Mouse (Mus musculus) G1E (cell line): ENCODE measurements around the gene Aup1. TPM values are rescaled to one million over a fixed set of nuclear protein-coding genes. Genes with fewer than 3 reads are reported as not detected.

Source experiments
- ATAC-seq: 2 replicates; pipeline ENCODE4 v1.8.0; 2016; ENCODE audit warnings: mild to moderate bottlenecking; ENCODE audit not compliant: insufficient number of reproducible peaks, poor library complexity, low FRiP score, severe bottlenecking; ENCODE audit errors: extremely low read depth
- DNase-seq: peaks from one replicate; pipeline ENCODE4 v3.0.0; 2012; ENCODE audit warnings: low spot score
- H3K27me3 ChIP-seq: 2 replicates; pipeline ENCODE4 v1.6.1; 2012; ENCODE audit warnings: mild to moderate bottlenecking, low read length, inconsistent platforms; ENCODE audit not compliant: insufficient read depth
- H3K36me3 ChIP-seq: replicated peaks from 2 replicates; pipeline ENCODE3; 2012; ENCODE audit warnings: mild to moderate bottlenecking, inconsistent platforms
- H3K4me1 ChIP-seq: 2 replicates; pipeline ENCODE4 v1.6.1; 2012; ENCODE audit warnings: low read depth, low read length, inconsistent platforms, mixed read lengths; ENCODE audit not compliant: insufficient read depth
- H3K4me3 ChIP-seq: 2 replicates; pipeline ENCODE4 v1.5.1; 2012; ENCODE audit warnings: low read depth, mild to moderate bottlenecking, inconsistent platforms, low read length, moderate library complexity, mixed read lengths
- H3K9me3 ChIP-seq: replicated peaks from 2 replicates; pipeline ENCODE4 v1.6.1; 2012; ENCODE audit warnings: inconsistent platforms
- CTCF ChIP-seq: IDR thresholded peaks from 2 replicates; pipeline ENCODE4 v1.5.1; 2012; ENCODE audit warnings: low read depth, low read length, inconsistent platforms, mixed read lengths
- GATA1 ChIP-seq: IDR thresholded peaks from 2 replicates; pipeline ENCODE4 v1.6.1; 2012; ENCODE audit warnings: borderline replicate concordance, low read length, inconsistent platforms, mixed read lengths
- GATA2 ChIP-seq: IDR thresholded peaks from 2 replicates; pipeline ENCODE4 v1.6.1; 2012; ENCODE audit warnings: low read depth, low read length, inconsistent platforms, borderline replicate concordance
- POLR2AphosphoS5 ChIP-seq: IDR thresholded peaks from 2 replicates; pipeline ENCODE4 v1.6.1; 2012; ENCODE audit warnings: low read depth, low read length, inconsistent platforms; ENCODE audit not compliant: insufficient replicate concordance
- TAL1 ChIP-seq: conservative IDR thresholded peaks from 2 replicates; pipeline ENCODE4 v1.6.1; 2012; ENCODE audit warnings: low read depth, low read length, inconsistent platforms, mixed read lengths
- polyA plus RNA-seq: library from polyadenylated mRNA; stranded (reverse); fragments of >175 nt; gene quantifications from 2 replicates; pipeline ENCODE4 v1.2.3, GENCODE M21; 2012
- total RNA-seq, 2 experiments: library from RNA; stranded (forward) in 1 of 2; stranded (reverse) in 1 of 2; fragments of 200-1000 nt in 1 of 2; fragments of >200 nt in 1 of 2; fragmentation: Nextera tagmentation in 1 of 2; gene quantifications; 2 replicates each; pipeline ENCODE4 v1.2.3; 2014 to 2017

Gene Aup1
- total and polyA plus RNA-seq, 3 experiments: 133 to 1,014 (median 454) TPM

DNA sequence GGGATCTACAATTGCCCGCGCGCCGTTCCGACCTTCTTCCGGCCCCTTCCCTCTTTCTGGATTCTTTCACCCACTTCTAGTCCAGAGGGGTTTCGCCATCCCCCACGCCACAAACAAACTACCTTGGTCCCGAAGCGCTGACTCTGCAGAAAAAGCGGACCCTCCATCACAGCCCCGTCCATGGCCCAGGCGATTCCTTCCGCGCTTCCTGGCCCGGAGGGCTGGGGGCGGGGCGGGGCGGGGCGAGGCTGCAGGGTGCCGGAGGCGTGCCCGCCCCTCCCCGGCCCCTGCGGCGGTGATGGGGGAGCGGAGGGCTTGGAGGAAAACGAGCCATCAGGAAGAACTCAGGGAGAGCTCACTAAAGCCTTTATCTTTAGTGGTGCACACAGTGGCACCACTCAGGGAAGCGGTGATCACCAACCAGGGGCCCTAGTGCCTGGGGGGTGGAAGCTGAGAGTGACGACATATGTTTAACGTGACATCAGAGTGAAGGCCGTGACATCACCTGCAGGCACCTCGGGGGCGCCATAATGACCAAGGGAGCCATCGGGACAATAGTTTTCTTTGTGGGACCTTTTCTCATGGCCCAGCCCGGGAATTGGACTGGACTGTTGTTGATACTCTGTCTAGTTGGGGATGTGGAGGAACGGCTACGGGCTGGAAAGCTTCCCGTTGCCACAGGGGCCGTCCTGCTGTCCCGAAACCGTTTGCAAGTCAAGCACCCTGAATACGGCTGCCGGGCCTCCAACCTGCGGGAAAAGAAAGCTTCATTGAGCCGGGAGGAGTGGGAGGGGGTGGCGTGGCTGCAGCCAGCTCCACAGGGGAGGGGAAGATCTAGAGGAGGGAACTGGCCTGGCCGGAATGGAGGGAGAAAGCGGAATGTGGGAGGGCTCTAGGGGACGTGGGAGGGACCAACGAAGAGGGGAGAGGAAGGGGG is 20.8 kb upstream of the Aup1 start, which contains the start of the genes Dok1 and Loxl3:
Dok1 (minus strand) TSS at position 223 of the 937 bp plus-strand sequence.
Loxl3 (plus strand) TSS at position 925 of the 937 bp plus-strand sequence.
- H3K9me3 ChIP-seq: no peaks in the 10 kb centered on the region
- H3K27me3 ChIP-seq: peaks cover 28% of the 10 kb centered on the region
- ATAC-seq: peak; percentile 64
- H3K4me3 ChIP-seq: peak within 1 kb of the TSS; percentile 81
- DNase-seq: peak; percentile 93
- peaks cover 36% of the 10 kb centered on the region for H3K36me3 ChIP-seq
- peaks cover 68% of the 10 kb centered on the region for H3K4me1 ChIP-seq
- TF ChIP-seq GATA1 (no peak), GATA2 (no peak), TAL1 (no peak), POLR2AphosphoS5 (no peak), CTCF (no peak)

- Histone ChIP-seq H3K27me3 (peaks cover 30% of the 10 kb centered on the region), H3K4me3 (no peak overlapping the region; the same call in 1 of the 2 replicates), H3K4me1 (peaks cover 66% of the 10 kb centered on the region), H3K9me3 (no peaks in the 10 kb centered on the region), H3K36me3 (peaks cover 29% of the 10 kb centered on the region)
- TF ChIP-seq TAL1 (no peak), GATA1 (no peak), CTCF (no peak), POLR2AphosphoS5 (no peak), GATA2 (no peak)
- ATAC-seq: no peak
- no peak for DNase-seq
These were observed 19.8 kb upstream of the Aup1 start for GRCm38 (mm10) chr6:83034463-83035055.

DNA sequence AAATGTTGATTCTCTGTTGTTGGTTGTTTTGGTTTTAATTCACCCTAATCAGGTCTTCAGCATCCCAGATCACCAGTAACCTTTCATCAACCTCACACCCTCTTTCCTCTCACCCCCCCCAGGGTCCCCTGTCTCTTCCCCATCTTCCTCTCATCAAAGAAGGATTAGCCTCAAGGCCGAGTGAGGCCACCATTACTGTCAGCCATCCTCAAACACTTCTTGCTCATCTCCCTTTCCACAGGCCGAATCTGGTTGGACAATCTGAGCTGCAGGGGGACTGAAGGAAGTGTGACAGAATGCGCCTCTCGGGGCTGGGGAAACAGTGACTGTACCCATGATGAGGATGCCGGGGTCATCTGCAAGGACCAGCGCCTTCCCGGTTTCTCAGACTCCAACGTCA is 17.1 kb upstream of the Aup1 start:
- H3K4me3 ChIP-seq: no peak overlapping the region
- DNase-seq (no peak), ATAC-seq (no peak)
- peaks cover 30% of the 10 kb centered on the region for H3K27me3 ChIP-seq
- TF ChIP-seq POLR2AphosphoS5 (no peak), CTCF (no peak)
- H3K9me3 ChIP-seq: no peaks in the 10 kb centered on the region
- H3K36me3 ChIP-seq: peaks cover 2% of the 10 kb centered on the region
- peaks cover 40% of the 10 kb centered on the region for H3K4me1 ChIP-seq

DNA sequence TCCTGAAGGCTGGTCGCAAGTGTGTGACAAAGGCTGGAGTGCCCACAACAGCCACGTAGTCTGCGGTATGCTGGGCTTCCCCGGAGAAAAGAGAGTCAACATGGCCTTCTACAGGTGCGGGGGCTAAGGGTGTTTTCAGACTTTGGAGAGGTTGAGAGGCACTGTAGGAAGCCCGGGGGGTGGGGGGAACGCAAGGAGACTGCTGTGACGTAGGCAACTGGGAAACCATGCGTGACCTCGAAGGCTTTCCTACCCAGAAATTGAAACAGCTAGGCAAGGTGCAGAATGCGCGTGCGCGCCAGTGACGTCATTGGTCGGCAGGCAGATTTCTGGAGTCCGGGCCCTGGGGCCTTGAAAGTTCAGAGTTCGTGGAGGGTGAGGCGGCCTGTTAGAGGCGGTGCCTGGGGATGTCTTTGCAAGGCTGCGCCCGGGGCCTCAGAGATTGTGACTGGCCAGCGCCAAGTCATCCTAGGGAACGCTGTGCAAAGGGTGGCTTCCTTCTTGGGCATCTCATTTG is 15.8 kb upstream of the Aup1 start:
- DNase-seq (no peak), ATAC-seq (peak; percentile 61)
- no peaks in the 10 kb centered on the region for H3K9me3 ChIP-seq
- H3K4me1 ChIP-seq: peaks cover 33% of the 10 kb centered on the region
- H3K4me3 ChIP-seq: peak overlapping the region; percentile 30; the same call in 1 of the 2 replicates
- H3K36me3 ChIP-seq: no peaks in the 10 kb centered on the region
- no peak for TF ChIP-seq POLR2AphosphoS5
- peaks cover 32% of the 10 kb centered on the region for H3K27me3 ChIP-seq

- Histone ChIP-seq H3K36me3 (no peaks in the 10 kb centered on the region), H3K27me3 (peaks cover 34% of the 10 kb centered on the region), H3K4me1 (peaks cover 24% of the 10 kb centered on the region), H3K9me3 (no peaks in the 10 kb centered on the region), H3K4me3 (no peak overlapping the region)
- TF ChIP-seq POLR2AphosphoS5 (no peak), TAL1 (no peak), CTCF (no peak), GATA2 (no peak), GATA1 (no peak)
- DNase-seq: no peak
- ATAC-seq: no peak
These were observed 13.7 kb upstream of the Aup1 start for GRCm38 (mm10) chr6:83040601-83041000.

- no peak for TF ChIP-seq CTCF
- TF ChIP-seq GATA1: no peak
- no peak for TF ChIP-seq GATA2
- TF ChIP-seq POLR2AphosphoS5: no peak
- TF ChIP-seq TAL1: no peak
- no peaks in the 10 kb centered on the region for H3K36me3 ChIP-seq
- H3K9me3 ChIP-seq: no peaks in the 10 kb centered on the region
- DNase-seq (no peak), ATAC-seq (no peak)
- H3K4me3 ChIP-seq: no peak overlapping the region
- H3K4me1 ChIP-seq: peaks cover 21% of the 10 kb centered on the region
- peaks cover 21% of the 10 kb centered on the region for H3K27me3 ChIP-seq
These were observed 10.8 kb upstream of the Aup1 start for GRCm38 (mm10) chr6:83043561-83043960.
